Mouse (Mus musculus) liver, adult 2 months (tissue): ENCODE data around the gene Tet3.

Source experiments
- CTCF ChIP-seq: fragments of 200-500 bp; IDR thresholded peaks from 2 replicates; pipeline ENCODE4 v1.5.1; 2011; ENCODE audit warnings: low read depth, low read length, control low read depth
- POLR2A ChIP-seq: fragments of 200-500 bp; IDR thresholded peaks from 2 replicates; pipeline ENCODE4 v1.6.1; 2011; ENCODE audit warnings: low read length, control low read depth; ENCODE audit not compliant: insufficient read depth; ENCODE audit errors: extremely low read depth

DNA sequence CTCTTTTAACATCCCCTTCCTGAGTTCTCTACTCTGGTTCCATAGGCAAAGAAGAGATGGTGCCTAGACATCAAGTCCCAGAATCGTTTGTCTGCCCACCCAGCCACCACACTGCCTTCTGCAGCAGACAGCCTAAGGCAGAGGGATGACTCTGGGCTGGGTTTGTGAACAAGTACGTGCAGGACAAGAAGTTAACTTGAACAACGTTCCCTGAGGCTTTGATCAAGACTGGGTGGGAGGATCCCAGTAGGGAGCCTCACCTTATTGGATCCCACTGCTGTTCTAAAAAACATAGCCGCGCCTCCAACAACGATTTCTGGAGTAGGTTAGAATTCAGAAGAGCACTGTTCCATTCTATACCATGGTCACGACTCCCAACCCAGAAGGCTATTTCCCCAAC is 11.9 kb downstream of the Tet3 start:
- TF ChIP-seq CTCF (no peak), POLR2A (no peak)
